Mouse (Mus musculus) c-Kit-positive CD71-negative TER-119-negative erythroid progenitor cells, embryonic 14.5 days (primary cell): ENCODE measurements at regions not wholly inside any gene's neighbourhood (a gene's known extent, or its start where the extent isn't known, plus 50 kb on each side); places are given as distances from the start of the nearest gene placed in this dataset.

Experiments used
- DNase-seq: peaks from one replicate; pipeline ENCODE4 v3.0.0-alpha.2; 2013; ENCODE audit warnings: low read depth

DNA sequence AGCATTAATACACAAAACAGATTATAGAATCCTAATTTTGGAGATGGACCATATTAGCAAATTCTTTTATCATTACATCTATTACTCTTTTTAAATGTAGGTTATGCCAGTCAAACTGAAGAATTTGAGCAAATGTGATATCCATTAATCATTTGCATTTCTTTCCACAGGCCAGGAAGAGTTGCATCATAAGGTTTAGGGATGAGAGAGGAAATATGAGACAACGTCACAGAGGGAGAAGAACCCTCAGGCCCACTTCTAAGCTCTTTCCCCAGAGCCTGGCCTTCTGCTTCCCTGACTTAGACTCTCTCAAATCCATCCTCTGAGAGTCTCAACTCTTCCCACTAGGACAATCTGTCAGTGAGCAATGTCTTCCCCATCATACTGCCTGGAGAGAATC is 126.3 kb upstream of the Cited2 start:
- DNase-seq, result no peak

DNA sequence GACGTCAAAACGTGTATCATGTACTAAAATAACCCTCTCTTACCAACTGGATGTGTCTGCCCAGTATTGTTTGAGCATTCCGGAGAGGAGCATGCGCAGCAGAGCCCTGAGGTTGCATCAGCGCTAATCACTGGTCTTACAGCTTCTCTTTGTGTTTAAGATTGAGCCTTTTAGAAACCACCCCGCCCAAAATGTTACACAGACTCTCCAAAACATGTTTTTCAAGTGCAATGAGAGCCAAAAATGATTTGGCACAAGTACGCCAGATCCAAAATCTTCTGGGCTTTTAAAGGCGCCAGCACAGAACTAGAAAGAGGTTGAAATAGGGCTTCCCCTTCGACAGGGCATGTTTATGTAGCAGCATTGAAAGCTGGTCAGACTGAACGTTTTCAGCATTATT is 123.8 kb upstream of the Cited2 start:
- DNase-seq, result no peak

DNA sequence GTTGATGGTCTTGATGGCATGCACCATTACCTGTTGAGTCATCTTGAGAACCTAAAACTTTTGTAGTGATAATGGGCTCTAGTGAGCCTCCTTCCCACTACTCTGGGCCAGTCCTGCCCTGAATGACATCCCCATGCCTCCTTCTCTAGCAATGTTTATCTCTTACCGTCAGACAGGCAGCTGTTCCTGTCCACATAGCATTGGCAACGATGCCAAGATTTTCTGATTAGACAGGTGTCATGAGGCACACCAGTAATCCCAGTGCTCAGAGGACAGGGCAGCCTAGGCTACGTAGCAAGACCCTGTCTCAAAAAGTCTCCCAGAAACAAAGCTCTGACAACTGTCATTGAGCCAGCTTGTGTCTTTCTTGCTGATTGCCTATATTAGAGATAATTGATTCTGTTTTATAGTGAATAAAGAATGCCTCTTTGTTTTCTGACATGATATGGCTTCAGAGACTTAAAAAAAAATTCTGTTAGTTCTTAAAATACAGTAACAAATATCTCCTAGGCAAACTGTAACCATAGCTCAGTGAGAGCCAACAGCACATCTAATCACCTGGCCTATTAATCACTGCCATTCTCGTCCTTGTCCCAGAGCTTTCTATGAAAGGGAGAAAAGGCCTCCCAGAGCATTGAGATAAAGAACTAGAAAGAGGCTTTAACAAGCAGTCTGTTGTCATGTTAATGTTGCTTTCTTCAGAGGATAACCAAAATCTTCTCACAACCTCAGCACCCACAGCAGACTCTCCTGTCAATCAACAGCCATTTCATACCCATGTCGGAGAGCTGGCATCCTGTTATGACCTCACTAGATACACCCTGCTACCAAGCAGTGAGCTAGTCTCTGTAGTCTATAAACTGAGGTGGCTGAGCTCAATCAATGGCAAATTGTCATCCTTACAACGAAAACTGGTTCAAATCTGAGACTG is 122.9 kb upstream of the Cited2 start:
- no peak for DNase-seq

DNA sequence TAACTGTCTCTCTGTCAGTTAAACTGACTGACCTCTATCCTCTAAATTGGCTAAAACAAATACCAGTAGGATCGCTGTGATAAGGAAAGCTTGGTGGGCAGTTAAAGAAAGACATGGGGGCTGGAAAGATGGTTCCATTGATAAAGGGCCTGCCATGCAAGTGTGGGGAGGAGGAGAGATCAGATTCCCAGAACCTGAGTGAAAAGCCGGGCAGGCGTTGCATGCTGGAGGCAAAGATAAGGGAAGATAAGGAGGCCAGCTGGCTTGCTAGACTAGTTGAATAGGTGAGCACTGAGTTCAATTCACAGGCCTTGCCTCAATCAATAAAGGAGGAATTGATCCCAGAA is 122.3 kb upstream of the Cited2 start:
- DNase-seq, result no peak

DNA sequence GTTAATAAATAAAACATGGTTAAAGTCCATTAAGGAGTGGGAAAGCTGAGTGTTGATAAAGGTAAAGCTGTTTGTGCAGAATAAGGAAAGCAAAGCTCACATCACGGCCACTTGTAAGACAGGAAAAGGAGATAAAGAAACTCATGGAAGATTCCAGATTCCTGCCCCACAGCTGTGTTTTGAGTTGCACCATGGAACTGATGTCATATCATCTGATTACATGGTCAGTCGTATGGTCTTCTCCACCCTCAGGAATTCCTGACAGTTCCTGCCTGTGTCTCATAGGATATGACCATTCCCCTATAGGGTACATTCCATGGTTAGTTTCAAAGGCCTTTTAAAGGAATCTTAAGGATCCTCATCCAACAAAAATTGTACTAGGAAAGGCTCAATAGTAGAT is 120.6 kb upstream of the Cited2 start:
- no peak for DNase-seq

DNA sequence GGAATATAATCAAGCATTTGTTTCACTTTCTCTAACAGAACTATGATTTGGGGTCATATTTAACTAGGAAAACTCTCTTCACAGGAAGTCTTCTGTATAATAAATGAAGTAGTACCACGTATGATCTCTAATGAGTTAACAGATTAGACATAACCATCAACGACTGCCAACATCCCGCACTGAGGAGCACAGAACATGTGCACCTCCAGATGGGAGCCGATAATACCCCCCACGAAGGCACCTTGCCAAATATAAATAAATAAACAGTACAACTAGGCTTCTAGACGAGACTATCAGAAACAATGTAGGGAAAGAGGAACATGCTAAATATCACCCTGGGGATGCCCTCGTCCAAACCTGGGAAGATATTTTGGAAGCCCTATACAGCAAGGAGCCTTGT is 114.8 kb upstream of the Cited2 start:
- no peak for DNase-seq

DNA sequence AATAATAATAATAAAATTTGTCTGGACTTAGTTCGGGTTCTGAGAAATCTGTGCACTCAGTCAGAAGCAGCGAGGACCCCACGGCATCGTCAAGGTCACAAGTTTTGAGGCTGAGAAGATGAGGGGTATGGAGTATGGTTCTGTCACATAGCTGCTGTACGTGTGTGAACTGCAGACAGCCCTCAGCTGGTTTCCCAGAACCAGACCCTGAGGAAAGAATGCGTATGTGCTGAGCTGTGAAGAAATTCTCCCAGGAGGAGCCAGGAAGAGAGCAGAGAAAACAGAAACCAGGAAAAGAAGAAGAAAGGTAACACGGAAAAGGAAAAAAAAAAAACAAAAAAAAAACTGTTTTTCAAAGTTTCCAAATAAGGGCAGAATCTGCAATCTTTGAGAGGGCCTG is 112.4 kb upstream of the Cited2 start:
- DNase-seq, result no peak

DNA sequence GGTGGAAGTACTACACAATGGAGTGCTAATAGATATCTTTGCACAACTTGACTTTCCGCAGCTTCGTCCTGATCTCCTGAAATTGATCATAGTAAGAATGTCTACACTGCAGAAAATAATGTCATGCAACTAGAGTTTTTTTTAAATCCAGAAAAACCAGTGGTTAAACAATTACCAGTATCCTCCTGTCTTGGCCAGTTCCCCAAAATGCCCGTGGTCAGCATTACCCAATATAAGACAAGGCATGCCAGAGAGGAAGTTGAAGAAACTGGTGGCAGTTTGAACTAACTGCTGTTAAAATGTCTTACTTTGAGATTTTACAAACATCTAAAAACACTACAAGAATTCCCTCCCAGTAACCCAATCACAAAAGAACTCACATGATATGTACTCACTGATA is 109.7 kb upstream of the Cited2 start:
- no peak for DNase-seq

DNA sequence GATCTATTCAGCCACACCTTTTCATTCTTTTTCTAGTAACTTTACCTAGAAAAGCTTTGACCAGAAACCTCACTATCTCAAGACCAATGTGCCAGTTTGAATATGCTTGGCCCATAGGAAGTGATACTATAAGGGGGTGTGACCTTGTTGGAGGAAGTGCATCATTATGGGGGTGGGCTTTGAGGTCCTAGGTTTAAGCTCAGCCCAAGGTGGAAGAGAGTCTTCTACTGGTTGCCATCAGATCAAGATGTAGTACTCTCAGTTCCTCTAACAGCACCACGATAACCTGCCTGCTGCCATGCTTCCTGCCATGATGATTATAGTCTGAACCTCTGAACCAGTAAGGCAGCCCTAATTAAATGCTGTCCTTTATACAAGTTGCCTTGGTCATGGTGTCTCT is 105.0 kb upstream of the Cited2 start:
- DNase-seq, result no peak

DNA sequence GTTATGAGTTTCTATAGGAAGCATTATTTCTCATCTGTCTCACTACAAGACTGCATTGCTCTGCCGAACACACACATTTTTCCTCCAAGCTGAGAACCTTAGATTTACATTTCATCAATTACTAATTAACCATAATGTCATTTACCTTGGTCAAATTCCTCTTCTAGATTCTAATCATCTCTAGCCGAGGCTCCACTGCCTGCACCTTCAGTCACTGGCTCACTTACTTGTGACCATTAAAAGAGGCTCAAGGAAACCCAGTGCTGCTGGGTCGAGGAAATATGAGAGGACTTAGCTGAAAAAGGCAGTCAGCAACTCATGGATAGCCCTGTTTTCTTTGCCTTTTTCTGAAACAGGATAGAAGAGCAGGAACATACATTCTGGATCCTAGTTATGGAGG is 103.4 kb upstream of the Cited2 start:
- no peak for DNase-seq

DNA sequence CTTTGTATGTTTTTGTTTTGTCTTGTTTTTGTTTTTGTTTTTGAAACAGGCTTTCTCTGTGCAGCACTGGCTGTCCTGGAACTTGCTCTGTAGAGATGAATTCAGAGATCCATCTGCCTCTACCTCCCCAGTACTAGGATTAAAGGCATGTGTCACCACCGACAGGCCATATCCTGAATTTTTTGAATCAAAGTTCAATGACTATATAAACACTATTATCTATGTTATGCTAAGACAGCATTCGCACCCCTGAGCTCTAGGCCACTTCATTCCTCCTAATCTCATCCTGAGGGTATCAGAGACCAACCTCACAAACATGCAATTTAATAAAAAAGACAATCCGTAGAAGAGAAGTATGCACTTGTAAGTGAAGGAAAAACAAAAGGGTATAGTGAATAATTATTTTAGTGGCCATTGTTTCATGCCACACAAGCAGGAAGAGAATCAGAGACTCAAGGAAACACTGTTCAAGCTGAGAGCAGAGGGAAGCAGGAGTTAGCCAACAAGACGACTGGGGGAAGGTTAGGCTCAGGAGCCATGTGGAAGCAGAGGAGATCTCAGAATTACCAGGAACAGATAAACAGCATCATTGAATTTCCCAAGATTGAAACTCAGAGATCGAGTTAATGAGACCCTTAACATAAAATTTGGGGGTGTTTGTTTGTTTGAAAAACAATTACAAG is 101.2 kb upstream of the Cited2 start:
- DNase-seq, result no peak

DNA sequence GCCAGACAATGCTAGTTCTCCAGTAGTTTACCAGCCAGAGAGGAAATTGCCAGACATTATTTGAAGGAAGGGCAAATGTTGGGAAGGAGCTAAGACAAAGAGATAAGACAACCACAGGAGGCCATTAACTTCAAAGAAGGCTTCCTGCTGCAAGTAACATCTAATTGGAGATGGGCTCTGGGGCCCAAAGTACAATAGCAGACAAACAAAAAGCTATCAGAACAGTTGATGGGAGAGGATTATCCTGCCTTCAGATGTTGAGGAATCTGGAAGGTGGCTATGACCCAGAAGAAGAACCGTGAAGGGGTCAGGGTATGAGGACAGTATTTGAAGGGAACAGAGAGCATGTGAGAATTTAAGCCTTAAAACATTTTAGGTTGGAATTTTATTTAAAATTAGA is 100.2 kb upstream of the Cited2 start:
- no peak for DNase-seq

DNA sequence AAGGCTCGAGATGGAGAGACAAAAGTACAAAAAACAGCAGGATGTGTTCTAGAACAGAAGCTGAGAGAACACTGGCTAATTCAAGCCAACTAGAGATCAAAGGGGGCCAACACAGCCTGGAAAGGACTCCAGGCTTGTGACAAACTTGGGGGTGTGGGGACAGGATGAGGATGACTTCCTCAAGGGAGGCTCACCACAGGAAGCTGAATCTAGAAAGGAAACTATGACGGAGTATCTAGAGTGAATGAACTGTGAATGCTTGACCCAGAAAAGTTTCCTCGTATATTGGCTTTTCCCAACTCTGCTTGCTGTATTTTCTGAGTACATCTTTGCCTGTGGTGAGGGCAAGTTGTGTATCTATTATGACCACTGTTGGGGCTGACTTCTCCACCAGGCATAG is 93.3 kb upstream of the Cited2 start:
- no peak for DNase-seq

DNA sequence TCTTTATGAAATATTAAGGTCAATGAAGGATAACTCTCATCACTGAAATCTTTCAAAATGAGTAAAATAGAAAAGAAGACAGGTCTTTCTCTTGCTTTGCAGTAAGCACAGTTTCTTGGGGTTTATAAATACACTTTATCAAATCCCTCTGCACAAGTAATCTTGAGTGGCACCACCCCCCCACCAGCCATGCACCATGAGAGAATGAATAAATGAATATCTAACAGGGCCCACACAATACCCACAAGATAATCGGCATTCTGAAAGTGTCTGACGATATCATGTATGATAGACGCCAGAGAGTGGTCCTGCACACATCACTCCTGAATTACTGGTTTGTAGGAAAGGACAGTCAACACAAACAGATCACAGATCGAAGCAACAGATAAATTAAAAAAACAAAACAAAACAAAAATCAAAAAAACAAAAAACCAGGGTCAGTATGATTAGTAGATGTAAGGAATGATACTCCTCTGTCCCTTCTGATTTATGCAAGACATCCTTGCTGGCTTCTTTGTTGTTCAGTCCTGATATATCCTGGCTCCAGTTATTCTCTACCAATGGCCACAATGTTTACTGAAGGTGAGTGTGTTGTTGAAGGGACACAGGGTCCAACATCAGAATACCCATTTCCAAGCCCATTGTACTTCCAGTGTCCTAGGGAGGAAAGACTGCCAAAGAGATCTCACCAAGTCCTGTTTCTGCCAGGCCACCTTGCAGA is 92.0 kb upstream of the Cited2 start:
- no peak for DNase-seq

DNA sequence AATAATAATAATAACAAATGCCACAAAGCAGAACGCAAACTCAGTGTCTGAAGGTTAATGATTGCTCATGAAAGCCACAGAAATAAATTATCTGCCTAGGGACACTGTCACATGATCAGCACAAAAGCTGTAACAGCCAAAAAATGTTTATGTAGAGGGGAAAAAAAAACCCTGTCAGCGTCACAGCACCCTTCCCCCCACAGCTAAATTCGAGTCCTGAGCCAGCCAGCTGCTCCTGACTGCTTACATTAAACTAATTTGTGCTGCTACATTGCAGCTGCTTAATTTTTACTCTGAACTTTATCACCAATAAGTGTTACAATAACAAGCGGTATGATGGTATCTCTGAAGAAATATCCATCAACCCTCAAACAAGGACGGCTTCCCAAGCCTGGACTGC is 91.2 kb upstream of the Cited2 start:
- no peak for DNase-seq

DNA sequence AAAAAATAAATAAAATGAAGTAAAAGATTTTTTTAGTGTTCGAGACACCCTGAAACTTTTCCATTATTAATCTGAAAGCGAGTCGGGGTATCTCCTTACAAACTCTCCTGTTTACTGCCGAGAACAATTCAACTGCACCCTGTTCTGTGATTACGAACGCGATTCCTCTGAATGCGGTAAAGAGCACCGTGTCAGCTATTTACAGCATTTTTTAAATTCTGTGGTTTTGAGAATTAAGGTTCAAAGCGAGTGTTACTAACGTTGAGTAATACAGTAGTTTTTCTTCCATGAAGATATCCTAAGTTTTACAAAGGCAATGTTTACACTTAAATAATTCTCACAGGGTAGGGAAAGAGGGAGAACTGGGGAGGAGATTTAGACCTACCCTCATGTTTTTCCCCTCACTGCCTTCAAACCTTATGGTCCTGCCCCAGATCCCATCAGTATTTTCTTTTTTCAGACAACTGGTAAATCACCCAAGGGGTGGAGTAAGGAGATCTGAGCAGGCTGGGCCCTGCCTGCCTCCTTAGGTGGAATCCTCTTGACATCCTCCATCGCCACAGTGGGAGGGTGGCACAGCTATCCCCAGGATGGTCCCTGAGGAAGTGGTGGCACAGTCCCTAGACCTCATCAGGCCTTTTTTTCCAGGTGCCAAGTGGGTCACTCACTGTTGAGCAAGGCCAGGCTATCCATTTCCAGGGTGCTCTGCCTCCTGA is 89.9 kb upstream of the Cited2 start:
- no peak for DNase-seq

DNA sequence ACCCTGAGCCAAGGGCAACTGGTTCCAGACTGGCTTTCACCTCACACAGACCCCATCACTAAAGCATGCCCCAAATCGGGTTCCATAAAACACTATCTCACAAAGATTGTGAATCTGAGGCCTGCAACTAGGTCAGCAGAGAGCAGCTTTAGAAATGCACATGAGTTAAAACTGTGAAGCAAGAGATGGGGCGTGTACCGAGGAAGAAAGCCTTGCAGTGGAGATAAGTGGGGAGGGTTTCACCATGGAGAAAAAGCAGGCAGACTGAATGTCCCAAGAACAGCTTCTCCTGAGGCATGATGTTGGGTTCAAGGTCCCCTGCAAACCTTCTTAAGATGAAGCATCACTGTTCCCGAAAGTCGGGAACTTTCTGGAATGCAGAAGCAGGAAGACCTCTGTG is 77.7 kb upstream of the Cited2 start:
- DNase-seq, result no peak

DNA sequence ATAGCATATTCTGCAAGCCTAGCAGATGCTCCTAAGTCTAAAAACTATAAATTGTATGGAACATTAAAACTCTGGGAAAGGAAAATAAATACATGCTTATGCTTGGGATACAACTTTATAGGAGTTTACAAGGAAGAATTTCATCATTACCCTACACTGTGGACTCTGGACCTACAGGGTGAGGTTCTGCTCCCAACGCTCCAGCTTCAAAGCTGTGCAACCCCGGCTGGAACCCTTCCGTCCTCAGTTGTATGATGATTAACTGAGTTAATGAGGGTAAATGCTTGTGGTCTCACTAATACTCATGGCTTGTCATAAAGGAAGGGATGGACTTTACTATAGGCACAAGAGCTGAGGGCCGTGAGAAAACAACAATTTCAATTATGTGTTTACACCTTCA is 76.6 kb upstream of the Cited2 start:
- no peak for DNase-seq

DNA sequence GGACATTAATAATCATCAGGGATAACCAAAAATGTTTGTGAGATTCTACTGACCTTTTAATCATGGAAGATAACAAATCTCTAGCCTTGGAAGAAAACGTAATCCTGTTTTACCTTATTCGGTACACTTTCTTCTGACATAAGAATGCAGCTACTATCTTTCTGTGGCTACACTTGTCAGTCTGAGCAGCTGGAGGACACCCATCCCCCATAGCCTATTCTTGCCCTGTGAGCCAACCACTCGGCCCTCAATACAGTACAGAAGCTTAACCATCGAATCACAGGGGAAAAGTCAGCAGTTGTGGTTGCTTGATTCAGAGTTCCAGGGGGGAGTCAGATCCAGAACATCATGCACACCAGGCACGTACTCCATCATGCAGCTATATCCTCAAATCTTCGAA is 74.9 kb upstream of the Cited2 start:
- no peak for DNase-seq

DNA sequence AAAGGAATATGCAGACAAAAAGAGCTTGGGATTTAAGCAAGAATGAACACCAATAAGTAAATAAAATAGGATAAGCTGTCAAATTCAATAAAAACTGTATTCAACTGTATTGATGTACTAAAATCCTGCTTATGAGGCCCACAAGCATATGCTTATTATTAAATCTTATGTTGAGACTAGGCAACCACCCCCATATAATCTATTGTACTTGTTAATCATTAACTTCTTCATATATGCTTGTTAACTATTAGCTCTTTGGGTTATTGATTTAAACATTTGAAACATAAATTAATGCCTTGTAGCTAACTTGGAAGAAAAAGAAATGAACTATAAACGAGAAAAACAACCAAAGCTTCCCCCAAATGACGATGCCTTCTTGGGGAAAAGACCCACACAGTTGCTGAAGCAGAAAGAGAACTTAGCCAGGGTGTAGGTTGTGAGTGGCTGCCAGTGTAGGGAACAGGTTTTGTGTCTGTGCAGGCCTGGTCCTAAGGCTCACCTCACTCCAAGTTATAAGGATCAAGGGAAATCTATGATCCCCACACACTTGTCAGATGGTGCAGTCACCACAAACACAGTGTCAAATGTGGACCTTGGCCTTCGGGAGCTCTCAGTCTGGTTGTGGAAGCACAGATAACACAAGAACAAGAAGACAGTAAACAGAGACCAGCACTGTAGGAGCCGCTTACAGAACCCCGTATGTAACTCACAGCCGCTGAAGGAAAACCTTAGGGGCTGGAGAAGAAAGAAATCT is 71.8 kb upstream of the Cited2 start:
- DNase-seq, result no peak

DNA sequence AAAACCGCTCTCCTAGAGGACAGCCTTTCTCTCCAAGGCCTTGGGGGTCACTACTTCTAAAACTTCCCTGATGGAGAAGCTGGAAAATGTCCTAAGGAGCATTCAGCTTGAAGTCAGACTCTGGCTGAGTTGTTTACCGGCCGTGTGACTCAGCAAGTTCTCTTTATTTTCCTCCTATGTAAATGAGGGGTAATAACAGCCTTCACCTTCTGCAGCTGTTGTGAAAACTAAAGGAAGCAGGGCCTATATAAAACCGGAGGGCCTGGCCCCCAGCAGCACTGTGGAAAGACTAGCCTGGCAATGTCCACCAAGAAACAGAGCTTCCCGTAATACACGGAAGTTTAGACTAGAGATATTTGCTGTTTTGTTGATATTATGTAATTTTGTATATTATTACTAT is 69.7 kb upstream of the Cited2 start:
- no peak for DNase-seq

DNA sequence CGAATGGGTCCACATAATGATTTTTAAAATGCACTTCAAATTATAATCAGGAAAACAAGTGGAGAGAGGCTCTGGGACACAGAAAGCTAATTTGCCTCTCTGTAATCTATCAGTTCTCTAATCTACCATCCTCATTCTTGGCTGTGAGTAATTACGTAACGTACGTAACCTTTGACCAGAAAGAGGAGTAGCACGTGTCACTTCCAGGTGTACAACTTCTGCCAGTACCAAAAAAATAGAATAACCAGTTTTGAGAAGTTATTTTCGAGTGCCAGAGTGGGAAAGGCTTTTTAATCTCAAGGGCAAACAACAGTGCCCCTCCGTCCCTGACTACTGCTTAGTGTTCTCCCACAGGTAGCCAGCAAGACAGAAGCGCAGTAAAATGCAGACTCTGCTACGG is 69.2 kb upstream of the Cited2 start:
- DNase-seq, result no peak
